Mouse (Mus musculus) liver, postnatal 0 days (tissue): ENCODE measurements around the gene Cbwd1. TPM values are rescaled to one million over a fixed set of nuclear protein-coding genes. Genes with fewer than 3 reads are reported as not detected.

Source experiments
- ATAC-seq: fragments of 200-750 bp; cut with Nextera tagmentation; 2 replicates; pipeline ENCODE4 v1.8.0; 2017; ENCODE audit warnings: mild to moderate bottlenecking, moderate library complexity
- DNase-seq: peaks from one replicate; pipeline ENCODE4 v3.0.0-alpha.2; 2016
- H3K27ac ChIP-seq: fragments of 300-500 bp; sonication (generic); 2 replicates; pipeline ENCODE4 v1.5.1; 2014; ENCODE audit warnings: antibody characterized with exemption, moderate library complexity, mild to moderate bottlenecking, low read depth
- H3K27me3 ChIP-seq: fragments of 300-500 bp; sonication (generic); 2 replicates; pipeline ENCODE4 v1.6.1; 2014; ENCODE audit warnings: low read length, control low read depth, mixed read lengths; ENCODE audit not compliant: insufficient read depth
- H3K36me3 ChIP-seq: fragments of 300-500 bp; sonication (generic); replicated peaks from 2 replicates; pipeline ENCODE4 v1.6.1; 2014; ENCODE audit warnings: mild to moderate bottlenecking, control low read depth, low read length, moderate library complexity, mixed read lengths; ENCODE audit not compliant: insufficient read depth
- H3K4me1 ChIP-seq: fragments of 300-500 bp; sonication (generic); 2 replicates; pipeline ENCODE4 v1.6.1; 2014; ENCODE audit warnings: antibody characterized with exemption, mild to moderate bottlenecking, control low read depth; ENCODE audit not compliant: insufficient read depth
- H3K4me2 ChIP-seq: fragments of 300-500 bp; sonication (generic); 2 replicates; pipeline ENCODE4 v1.6.1; 2014; ENCODE audit warnings: low read depth, mild to moderate bottlenecking, low read length, moderate library complexity, mixed read lengths
- H3K4me3 ChIP-seq: fragments of 300-500 bp; sonication (generic); 2 replicates; pipeline ENCODE4 v1.5.1; 2014; ENCODE audit warnings: low read depth, low read length
- H3K9ac ChIP-seq: fragments of 300-500 bp; sonication (generic); replicated peaks from 2 replicates; pipeline ENCODE4 v1.6.1; 2014; ENCODE audit warnings: mild to moderate bottlenecking, moderate library complexity
- H3K9me3 ChIP-seq: fragments of 300-500 bp; sonication (generic); 2 replicates; pipeline ENCODE4 v1.6.1; 2016; ENCODE audit warnings: mild to moderate bottlenecking, control low read depth, low read length, mixed read lengths
- CTCF ChIP-seq: sonication (generic); IDR thresholded peaks from 2 replicates; pipeline ENCODE4 v1.5.1; 2016; ENCODE audit warnings: antibody characterized with exemption, low read depth
- EP300 ChIP-seq: IDR thresholded peaks from 2 replicates; pipeline ENCODE4 v1.6.1; 2016; ENCODE audit warnings: antibody characterized with exemption, low read depth, mild to moderate bottlenecking
- WGBS: fragments of 180-500 bp; shearing (Covaris S2); extraction: QIAGEN DNeasy Blood & Tissue Kit; methylation state at CpG from one replicate; pipeline ENCODE4 v1.1.7; 2014; ENCODE audit not compliant: insufficient replicate concordance; 5-methylcytosine and 5-hydroxymethylcytosine counted together
- polyA plus RNA-seq: library from polyadenylated mRNA; unstranded; fragments of >200 nt; fragmentation: Nextera tagmentation; extraction: Ambion mirVana; gene quantifications from 2 replicates; pipeline ENCODE4 v1.2.1, GENCODE M21; 2015

Cbwd1 gene
- polyA plus RNA-seq, 1 experiment from 2014 or later = 7.0 TPM

DNA sequence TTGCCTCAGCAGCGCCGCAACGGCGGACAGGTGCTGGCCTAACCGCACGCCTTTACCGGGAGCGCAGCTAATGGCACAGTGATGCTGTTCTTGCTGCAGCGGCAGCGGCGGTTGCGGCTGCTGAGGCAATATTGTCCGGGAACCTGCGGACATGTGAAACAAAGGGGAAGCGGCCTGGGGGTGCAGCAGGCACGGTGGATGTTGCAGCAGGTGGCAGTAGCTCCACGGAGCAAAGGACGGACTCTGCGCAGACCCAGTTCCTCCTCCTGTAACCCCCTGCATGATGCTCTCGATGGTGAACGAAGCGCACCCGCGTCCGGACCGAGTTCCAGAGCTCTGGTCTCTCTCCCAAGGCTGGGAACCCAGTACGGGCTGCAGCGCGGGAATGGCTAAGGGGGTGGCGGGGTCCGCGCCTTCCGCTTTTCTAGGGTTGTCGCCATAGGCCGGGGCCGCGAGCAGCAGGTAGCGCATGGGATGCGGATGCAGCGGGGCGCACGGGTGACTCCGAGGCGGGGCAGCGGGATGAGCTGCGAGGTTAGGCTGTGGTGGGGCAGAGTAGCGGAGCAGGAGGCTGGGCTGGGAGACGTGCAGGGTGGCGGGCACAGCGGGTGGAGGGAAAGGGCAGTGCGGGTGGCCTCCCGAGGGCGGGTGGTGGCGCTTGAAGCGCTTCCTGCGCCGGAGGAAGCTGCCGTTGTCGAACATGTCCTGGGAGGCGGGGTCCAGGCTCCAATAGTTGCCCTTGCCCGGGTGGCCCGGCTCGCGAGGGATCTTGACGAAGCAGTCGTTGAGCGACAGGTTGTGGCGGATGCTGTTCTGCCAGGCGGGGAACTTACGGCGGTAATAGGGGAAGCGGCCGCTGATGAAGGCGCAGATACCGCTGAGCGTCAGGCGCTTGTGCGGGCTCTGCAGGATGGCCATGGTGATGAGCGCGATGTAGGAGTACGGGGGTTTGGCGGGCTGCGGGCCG, 61.5 kb downstream of the Cbwd1 start:
- Histone ChIP-seq H3K27me3 (peaks cover 86% of the 10 kb centered on the region), H3K9me3 (no peaks in the 10 kb centered on the region), H3K4me2 (peak overlapping the region; percentile 59), H3K9ac (no peak overlapping the region), H3K27ac (peak overlapping the region; percentile 55), H3K36me3 (no peaks in the 10 kb centered on the region), H3K4me3 (peak overlapping the region; percentile 34), H3K4me1 (peaks cover 4% of the 10 kb centered on the region; the same call in 1 of the 2 replicates)
- TF ChIP-seq EP300 = no peak
- TF ChIP-seq CTCF = no peak; the same call in 1 of the 2 replicates
- WGBS = 2% methylated on average over 83 of the region's 84 CpGs
- DNase-seq = peak; percentile 62
- peak; percentile 33; the same call in 1 of the 2 replicates for ATAC-seq

DNA sequence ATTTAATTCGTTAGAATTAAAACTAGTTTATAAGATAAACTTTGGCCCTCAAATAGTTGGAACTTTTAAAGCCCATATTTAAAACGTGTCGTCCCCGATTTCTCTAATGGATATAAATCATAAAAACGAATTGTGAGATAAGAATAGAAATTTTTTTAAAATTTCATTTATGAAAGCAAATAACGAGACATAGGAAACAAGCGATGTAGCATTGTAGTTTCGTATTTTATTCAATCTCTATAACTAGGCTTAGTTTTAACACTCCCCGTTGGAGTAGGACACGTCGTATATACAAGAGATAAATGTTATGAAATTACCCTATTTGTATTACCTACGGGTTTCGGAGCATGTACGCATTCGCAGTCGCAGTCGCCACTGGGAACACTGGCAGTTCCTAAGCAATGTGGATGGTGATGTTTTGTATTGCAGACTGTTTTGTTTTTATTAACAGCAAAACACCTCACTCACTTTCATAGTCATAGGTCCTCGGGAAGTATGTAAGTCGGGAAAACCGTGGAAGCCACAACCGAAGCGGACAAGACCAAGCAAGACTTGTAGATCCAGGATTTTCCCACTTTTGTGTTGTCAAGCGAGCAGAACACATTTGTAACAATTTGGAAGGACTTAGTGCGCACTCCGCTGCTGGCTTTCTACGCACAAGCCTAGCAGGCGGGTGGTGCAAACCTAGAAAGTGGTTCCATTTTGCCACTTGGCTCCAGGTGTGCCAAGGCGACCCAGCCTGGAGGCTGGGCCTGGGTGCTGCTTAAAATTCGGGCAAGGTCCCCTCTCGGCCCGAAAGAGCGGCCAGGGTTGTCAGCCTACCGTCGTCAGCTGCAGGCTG, 62.5 kb downstream of the Cbwd1 start:
- TF ChIP-seq CTCF (no peak), EP300 (no peak)
- ATAC-seq (no peak), DNase-seq (no peak)
- Histone ChIP-seq H3K27ac (no peak overlapping the region), H3K36me3 (no peaks in the 10 kb centered on the region), H3K9ac (no peak overlapping the region), H3K4me1 (peaks cover 4% of the 10 kb centered on the region; the same call in 1 of the 2 replicates), H3K4me2 (peak overlapping the region; percentile 59), H3K27me3 (peaks cover 85% of the 10 kb centered on the region), H3K4me3 (peak overlapping the region; percentile 34), H3K9me3 (no peaks in the 10 kb centered on the region)
- WGBS = 5% methylated on average over 34 of the region's 34 CpGs

- no peak overlapping the region for H3K9ac ChIP-seq
- peaks cover 4% of the 10 kb centered on the region; the same call in 1 of the 2 replicates for H3K4me1 ChIP-seq
- ATAC-seq (no peak), DNase-seq (no peak)
- H3K4me3 ChIP-seq = no peak overlapping the region
- TF ChIP-seq EP300 = no peak
- no peak for TF ChIP-seq CTCF
- H3K4me2 ChIP-seq = no peak overlapping the region
- no peaks in the 10 kb centered on the region for H3K9me3 ChIP-seq
- H3K36me3 ChIP-seq = no peaks in the 10 kb centered on the region
- no peak overlapping the region for H3K27ac ChIP-seq
- WGBS = 5% methylated on average over 20 of the region's 20 CpGs
- H3K27me3 ChIP-seq = peaks cover 77% of the 10 kb centered on the region
Measured at GRCm38 (mm10) chr19:24897896-24898736, 63.3 kb downstream of the Cbwd1 start.

DNA sequence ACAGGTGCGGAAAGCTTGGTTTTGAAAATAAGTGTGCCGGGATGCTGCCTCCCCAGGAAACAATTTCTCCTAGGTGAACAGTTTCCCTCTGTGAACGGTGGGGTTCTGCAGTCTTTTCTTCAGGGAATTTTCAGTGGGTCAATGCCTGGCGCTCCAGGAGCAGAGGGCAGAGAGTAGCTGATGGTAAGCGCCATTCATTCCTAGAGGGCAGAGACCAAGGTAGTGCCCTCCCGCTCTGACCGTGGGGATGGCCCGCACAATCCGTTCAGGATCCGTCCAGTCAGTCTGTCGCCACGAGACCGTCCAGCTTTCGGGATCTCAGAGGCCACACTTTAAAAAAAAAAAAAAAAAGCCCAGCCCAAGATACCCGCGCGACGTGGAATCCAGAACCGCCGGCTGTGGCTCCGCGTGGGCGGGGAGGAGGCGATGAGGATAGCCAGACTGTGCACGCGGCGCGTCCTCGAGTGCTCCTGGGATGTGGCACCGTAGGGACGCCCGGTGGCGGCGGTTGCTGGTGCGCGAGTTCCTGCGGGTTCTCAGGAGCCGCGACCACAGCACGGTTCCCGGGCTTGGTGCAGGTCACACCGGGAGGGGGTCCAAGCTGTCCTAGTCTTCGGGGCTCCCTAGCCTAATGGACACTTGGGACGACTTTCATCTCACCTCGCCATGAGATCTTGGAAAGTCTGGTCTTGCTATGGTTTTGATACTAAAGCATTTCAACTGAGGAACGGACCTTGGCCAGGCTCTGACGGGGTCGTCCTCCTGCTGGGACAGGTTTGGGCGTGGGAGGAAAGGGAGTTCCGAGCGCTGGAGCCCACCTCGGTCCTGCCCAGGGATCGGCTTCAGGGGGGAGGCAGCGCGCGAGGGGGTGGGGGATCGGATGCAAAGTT, 64.2 kb downstream of the Cbwd1 start:
- WGBS = 4% methylated on average over 51 of the region's 57 CpGs
- peaks cover 4% of the 10 kb centered on the region; the same call in 1 of the 2 replicates for H3K4me1 ChIP-seq
- H3K27ac ChIP-seq = no peak overlapping the region
- H3K27me3 ChIP-seq = peaks cover 72% of the 10 kb centered on the region
- TF ChIP-seq CTCF = no peak
- no peak for DNase-seq
- H3K4me3 ChIP-seq = peak overlapping the region; percentile 24; the same call in 1 of the 2 replicates
- ATAC-seq = no peak
- 0 out of 2 replicates have a peak overlapping the region, but pooled peaks have one; percentile 9 for H3K4me2 ChIP-seq
- no peak overlapping the region for H3K9ac ChIP-seq
- H3K9me3 ChIP-seq = no peaks in the 10 kb centered on the region
- H3K36me3 ChIP-seq = no peaks in the 10 kb centered on the region

DNA sequence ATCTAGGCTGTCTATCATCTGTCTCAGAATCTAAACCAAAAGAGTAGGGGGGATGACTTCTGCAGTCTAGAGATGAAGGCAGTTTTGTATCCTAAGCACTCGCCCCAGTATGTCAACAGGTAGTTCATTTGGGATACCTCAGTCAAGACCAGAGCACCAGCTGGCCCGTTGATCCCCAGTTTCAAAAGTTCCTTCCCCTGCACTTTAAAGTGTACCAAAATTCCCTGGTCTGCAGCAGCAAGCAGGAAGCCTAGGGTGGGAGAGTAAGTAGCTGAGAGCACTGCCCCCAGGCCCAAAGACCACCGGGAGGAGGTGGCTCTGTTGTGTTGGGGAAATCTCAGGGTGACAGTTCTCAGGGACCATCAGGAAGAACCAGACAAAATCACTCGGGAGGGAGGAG, 64.9 kb downstream of the Cbwd1 start:
- Histone ChIP-seq H3K36me3 (no peaks in the 10 kb centered on the region), H3K4me1 (peaks cover 4% of the 10 kb centered on the region; the same call in 1 of the 2 replicates), H3K4me3 (no peak overlapping the region), H3K27ac (no peak overlapping the region), H3K9ac (no peak overlapping the region), H3K27me3 (peaks cover 65% of the 10 kb centered on the region), H3K9me3 (no peaks in the 10 kb centered on the region), H3K4me2 (no peak overlapping the region)
- TF ChIP-seq CTCF (no peak), EP300 (no peak)
- WGBS = 23% methylated on average over 4 of the region's 4 CpGs
- no peak for DNase-seq
- ATAC-seq = no peak
